Mouse (Mus musculus): ENCODE data around the gene Pex10.

- TF ChIP-seq ZC3H11A (IDR thresholded peaks at IDR 0.05; ENCODE audit: low read depth, low read length) (no peak), CTCF (conservative IDR thresholded peaks at IDR 0.05 in 1 of 2, IDR thresholded peaks at IDR 0.05 in 1 of 2; ENCODE audit: low read depth in 2 of 2, low read length in 2 of 2) (no peak), UBTF (IDR thresholded peaks at IDR 0.05; ENCODE audit: low read depth, low read length) (no peak), POLR2A (IDR thresholded peaks at IDR 0.05; ENCODE audit: low read depth, low read length) (0 out of 2 replicates have a peak, but pooled peaks have one; percentile 15), NRF1 (IDR thresholded peaks at IDR 0.05; ENCODE audit: low read depth, low read length) (no peak), BHLHE40 (IDR thresholded peaks at IDR 0.05; ENCODE audit: low read depth, low read length) (no peak)
Measured at GRCm38 (mm10) chr4:155075137-155075536, 8.3 kb downstream of the Pex10 start.
